Mouse (Mus musculus): ENCODE results near the gene Rcor2.

- no peak for TF ChIP-seq CTCF (IDR thresholded peaks at IDR 0.05; ENCODE audit: low read depth)
- TF ChIP-seq EP300 (IDR thresholded peaks at IDR 0.05; ENCODE audit: low read depth) = no peak
Observed at GRCm38 (mm10) chr19:7239574-7239973, 27.6 kb upstream of the Rcor2 start.
